Mouse (Mus musculus) c-Kit-positive CD71-positive TER-119-positive erythroid progenitor cells, embryonic 14.5 days (primary cell): Measurements from ENCODE around the gene Raet1e.
"Not testable (repeated sequence)": the region's sequence is repeated elsewhere in the genome, so short reads cannot be mapped to it uniquely, and the experiment has no call there.

Source experiments
- DNase-seq: peaks from one replicate; pipeline ENCODE4 v3.0.0-alpha.2; 2013; ENCODE audit warnings: low spot score

Gene Raet1e

DNA sequence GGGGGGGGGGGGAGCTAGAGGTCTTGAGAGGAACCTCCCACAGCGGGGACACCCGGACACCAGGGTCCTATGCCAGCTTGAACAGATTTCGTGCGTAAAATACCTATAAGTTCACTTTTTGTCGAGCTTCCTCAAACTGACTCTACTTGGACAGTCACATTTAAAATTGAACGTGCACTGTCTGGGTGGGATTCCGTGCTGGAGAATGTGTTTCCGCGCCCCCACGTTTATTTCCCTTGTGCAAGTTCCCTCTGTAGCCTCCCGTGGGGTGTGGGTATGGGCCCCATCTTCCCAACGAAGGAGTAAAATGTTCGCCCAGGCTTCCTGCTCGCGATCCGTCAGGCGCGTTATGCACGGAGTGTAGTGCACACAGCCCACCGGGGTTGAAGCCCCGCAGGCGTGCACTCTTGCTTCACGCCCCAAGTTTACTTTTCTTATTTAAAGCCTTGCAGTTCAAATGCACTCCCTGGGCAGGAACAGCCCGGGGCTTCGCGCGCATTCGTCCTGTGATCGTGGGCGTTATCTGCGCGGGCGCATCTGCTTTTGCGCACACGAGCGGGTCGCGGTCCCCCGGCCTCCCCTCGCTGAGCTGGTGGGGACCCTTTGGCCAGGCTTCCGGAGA is 115.4 kb downstream of the Raet1e start:
- no peak for DNase-seq

GRCm38 (mm10) chr10:22274445-22275057 is 116.2 kb downstream of the Raet1e start:
- DNase-seq = no peak

DNA sequence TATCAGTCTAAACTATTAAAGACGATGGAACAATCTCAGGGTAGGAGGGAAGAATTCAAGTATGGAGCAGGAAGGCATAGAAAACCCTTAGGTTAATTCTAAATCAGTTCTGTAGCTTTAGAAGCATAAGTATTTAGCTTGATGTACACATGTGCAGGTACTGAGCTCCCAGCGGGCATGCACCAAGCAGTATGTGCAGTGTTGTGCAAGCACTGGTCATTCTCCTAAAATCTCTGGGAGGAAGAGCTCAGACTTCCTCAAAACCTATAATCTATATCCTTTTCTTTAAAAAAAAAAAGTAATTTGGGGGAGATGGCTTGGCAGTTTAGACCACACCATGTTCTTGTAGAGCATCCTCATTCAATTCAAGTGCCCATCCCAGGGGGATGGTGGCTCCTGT is 120.1 kb downstream of the Raet1e start:
- not testable (repeated sequence) for DNase-seq

DNA sequence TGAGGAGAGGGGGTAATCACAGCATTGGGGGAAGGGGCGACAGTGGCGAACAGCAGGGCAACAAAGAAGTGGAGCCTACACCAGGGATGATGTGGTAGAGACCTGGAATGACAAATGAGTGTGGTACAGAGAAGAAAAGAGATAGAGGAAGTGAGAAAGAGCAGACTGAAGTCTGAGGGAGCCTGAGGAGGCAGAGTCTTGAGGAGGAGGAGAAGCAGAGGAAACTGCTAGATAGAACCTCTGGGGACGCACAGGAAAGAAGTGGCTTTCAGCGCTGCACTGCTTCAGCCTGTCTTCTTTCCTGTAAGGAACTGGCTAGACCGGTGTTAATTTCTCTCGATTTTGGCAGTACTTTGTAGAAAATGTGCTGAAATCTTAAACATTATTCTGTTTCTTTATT is 124.4 kb downstream of the Raet1e start:
- no peak for DNase-seq

GRCm38 (mm10) chr10:22295676-22296075 is 137.3 kb downstream of the Raet1e start:
- DNase-seq = no peak

DNA sequence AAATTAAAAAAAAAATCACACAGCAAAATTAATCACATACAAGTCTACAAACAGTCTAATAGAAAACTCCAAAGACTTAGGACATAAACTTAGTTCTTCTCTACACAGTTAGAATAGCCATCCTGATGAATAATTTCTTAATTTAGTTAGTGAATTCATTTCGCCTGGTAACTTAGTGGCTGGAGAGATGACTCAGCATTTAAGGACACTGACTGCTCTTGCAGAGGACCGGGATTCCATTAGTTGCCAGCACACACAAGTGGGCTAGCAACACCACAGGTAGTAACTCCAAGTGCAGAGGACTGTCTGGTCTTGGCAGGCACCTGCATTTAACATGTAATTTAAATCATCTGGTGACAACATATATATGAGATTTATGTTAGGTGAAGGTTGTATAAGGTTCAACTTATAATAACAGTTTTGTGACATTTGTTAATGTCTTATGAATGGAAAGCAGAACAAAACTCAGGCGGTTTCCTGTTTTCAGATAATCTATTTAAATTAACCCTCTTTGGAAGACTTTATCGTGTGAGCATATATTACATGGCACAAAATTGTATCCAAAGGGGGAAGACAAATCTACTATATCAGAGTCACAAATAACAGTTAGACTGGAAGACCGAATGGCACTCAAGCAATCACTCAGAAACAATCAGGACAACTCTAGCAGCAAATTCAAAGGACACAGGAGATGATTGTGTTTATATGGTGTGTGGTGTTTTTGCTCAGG is 138.8 kb downstream of the Raet1e start:
- DNase-seq = no peak

DNA sequence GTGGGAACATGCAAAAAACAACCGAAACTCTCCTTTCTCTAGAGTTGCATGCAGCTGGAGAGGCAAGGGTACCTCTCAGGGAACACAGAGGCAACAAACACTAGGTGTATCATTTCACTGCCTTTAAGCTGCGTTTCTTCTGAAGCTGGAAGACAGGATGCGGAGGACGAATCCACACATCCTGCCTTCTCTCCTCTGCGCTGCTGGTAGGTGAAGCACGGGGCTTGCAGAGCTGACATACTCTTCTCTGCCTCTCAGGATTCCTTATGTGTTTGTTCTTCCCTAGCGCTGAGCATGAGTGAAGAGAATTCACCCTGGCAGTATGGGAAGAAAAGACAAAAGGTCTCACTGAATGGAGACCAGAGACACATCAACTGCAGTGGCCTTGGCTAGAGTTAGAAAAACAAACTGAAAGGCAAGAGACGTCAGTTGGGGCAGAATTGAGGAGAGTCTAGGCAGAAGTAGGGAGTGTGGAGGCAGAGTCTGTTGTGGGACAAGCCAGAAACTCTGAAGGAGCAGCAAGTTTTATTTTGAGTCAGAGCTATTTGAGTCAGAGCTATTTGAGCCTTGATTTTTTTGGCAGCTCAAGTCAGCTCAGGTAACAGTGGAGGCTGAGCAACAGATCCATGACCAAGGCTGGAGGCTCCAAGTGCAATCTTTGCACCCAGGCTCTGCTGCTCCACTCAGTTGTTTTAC is 139.5 kb downstream of the Raet1e start:
- no peak for DNase-seq

DNA sequence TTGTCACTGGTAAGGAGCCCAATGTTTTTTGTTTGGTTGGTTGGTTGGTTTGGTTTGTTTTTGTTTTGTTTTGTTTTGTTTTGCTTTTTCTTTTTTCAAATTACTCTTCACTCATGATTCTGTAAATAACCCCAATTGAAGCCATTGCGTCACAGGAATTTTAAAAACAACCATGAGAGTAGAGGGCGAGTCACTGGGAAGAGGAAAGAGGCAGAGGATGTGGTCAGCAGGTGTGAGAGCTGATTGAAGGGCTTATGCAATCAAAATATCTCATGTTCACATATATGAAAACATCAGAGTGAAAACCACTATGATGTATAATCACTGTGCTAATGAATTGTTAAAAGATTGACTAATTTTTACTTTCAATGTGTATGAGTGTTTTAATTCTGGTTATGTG is 141.0 kb downstream of the Raet1e start:
- no peak for DNase-seq

DNA sequence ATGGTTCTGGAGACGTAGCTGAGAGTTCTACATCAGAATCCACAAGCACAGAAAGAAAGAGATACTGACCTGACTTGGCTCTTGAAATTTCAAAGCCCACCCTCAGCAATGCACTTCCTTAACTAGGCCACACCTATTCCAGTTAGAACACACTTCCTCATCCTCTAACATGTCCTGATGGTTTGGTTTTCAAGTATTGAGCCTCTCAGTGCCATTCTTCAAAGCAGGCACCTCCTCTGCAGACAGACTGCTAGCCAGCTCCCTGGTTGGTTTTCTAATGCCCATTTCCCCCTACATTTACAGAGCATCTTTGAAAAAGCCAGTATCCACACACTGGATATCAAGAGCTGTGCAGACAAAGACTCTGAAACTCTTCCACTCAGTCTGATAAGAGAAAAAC is 143.3 kb downstream of the Raet1e start:
- no peak for DNase-seq

- DNase-seq = no peak
Observed at GRCm38 (mm10) chr10:22302344-22303057, 144.1 kb downstream of the Raet1e start.

- no peak for DNase-seq
Observed at GRCm38 (mm10) chr10:22303736-22304135, 145.4 kb downstream of the Raet1e start.

DNA sequence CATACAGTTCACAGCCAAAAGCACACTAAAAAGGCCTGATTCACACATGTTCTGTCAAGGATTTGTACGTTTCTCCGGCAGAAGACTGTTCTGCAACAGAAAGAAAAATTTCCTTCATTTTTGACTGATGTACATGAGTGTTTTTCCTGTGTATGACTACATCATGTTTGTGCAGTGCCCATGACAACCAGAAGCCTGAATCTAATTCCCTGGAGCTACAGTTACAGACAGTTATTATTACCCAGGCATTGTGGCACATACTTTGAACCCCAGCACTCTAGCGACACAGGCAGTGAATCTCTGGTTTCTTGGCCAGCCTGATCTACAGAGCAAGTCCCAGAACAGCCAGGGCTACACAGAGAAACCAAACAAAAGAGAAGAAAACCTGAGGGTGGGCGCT is 147.4 kb downstream of the Raet1e start:
- DNase-seq = no peak

DNA sequence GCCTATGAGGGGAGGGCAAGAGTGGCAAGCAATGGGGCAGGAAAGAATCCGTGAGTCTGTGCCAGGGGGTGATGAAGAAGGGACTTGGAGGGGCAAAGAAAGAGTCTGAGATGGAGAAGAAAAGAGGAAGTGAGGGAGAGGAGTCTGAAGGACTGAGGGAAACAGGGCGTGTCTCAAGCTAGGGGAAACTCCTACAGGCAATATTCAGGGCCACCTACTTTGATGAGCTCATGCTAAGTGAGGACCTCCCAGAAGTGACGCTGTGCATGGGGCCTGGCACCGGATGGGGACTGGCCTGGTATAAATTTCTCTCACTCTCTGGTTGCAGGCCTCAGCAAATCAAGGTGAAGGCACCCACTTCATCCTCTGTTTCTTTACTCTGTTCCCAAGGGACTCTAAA is 148.1 kb downstream of the Raet1e start:
- peak; percentile 34 for DNase-seq

- DNase-seq = no peak
Observed at GRCm38 (mm10) chr10:22308221-22308620, 149.9 kb downstream of the Raet1e start.

DNA sequence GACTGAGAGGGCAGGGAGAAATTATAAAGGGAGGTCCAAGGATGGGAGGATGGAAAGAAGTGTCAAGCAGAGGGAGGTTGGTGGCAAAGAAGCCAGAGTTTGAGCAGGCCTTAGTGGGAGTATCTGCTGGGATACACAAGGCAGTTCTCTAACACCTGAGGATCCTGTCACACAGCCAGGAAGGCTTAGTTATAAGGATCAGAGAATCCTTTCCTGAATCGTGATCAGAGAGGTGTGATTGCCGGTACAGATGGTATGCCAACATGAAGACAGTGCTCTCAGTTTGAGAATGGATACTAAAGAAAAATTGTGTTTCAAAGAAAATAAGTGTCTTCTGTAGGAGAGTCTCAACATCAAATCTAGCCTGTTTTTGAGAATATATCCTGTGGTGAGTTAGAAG is 164.5 kb downstream of the Raet1e start:
- DNase-seq = no peak

GRCm38 (mm10) chr10:22345721-22346120 is 187.4 kb downstream of the Raet1e start:
- not testable (repeated sequence) for DNase-seq

DNA sequence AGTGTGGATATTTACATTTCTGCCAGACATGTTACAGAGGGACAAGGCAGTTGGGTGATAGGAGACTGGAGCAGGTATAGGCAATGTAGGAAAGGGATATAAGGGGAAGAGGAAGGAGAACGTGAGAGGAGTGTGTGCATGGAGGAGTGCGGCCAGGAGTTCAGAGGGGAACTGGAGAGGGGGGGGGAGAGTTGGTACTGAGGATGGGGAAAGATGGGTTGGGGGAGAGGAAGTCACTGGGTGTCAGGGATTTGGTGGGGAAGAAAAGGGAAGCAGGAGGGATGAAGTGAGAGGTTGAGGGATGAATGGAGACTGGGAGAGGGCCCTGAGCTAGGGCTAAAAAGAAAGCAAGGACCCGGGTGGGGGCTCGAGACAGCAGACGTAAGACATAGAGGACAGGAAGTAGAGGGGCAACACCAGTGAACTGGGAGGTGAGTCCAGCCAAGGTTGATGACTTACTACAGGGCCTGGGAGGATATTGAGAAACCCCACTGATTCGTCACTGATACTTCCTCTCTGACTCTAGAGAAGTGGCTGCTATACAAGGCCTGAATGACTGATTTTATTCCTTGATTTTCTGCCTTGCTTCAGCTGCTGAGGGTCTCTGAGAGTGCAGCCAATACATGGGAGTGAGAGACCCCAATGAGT is 195.3 kb downstream of the Raet1e start:
- DNase-seq = not testable (repeated sequence)

DNA sequence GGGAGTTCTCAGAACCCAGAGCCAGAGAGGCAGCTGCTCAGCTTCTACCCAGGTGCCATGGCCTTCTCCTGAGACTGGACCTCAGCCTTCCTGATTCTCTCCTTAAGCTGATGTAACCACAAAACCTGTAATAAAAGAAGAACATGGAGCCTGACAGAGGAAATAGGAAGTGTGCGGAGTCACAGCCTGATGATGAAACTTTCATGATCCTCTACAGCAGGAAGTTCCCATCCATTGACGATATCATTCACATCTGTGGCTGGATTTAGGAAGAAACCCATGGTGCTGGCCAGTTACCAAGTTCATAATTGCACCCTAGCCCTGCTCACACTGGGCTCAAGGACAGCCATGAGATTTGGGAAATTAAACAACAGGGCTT is 195.8 kb downstream of the Raet1e start:
- not testable (repeated sequence) for DNase-seq

DNA sequence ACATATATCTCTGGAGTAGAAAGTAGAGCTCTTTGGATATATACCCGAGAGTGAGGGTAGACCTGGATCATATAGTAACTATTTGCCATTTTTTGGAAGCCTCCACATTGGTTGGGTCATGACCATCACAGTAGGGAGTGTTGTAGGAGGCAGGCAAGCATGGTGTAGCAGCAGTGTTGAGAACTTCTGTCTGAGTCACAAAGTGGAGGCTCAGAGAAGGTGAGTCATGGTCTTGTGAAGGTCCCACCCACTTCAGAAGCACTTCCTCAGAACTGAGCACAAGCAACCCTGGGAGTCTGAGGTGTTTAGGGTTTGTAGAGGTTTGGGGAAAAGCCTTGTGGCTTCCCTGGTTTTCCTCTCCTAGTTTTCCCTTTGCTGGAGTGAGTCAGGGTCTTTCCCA is 199.0 kb downstream of the Raet1e start:
- not testable (repeated sequence) for DNase-seq

GRCm38 (mm10) chr10:22360252-22360651 is 201.9 kb downstream of the Raet1e start, which contains the start of gene Raet1d:
Gene Raet1d, plus strand, starts transcription at chr10:22360552.
- DNase-seq = not testable (repeated sequence)

- DNase-seq = not testable (repeated sequence)
Observed at GRCm38 (mm10) chr10:22360957-22361356, 202.6 kb downstream of the Raet1e start.
